Mouse (Mus musculus) bone marrow macrophage, adult 2 months (primary cell): ENCODE measurements around the gene Arhgap29. TPM values are rescaled to one million over a fixed set of nuclear protein-coding genes. Genes with fewer than 3 reads are reported as not detected.

Experiments used
- H3K27ac ChIP-seq: 2 replicates; pipeline ENCODE4 v1.5.1; 2012; ENCODE audit warnings: low read depth, low read length; ENCODE audit not compliant: insufficient read depth
- H3K4me1 ChIP-seq: 2 replicates; pipeline ENCODE4 v1.6.1; 2012; ENCODE audit warnings: low read length; ENCODE audit not compliant: control insufficient read depth, insufficient read depth
- H3K4me3 ChIP-seq: 2 replicates; pipeline ENCODE4 v1.5.1; 2012; ENCODE audit warnings: mild to moderate bottlenecking, low read length, moderate library complexity; ENCODE audit not compliant: insufficient read depth
- CTCF ChIP-seq: IDR thresholded peaks from 2 replicates; pipeline ENCODE4 v1.5.1; 2012; ENCODE audit warnings: low read depth, mild to moderate bottlenecking, low read length, moderate library complexity
- POLR2A ChIP-seq: IDR thresholded peaks from 2 replicates; pipeline ENCODE4 v1.6.1; 2012; ENCODE audit warnings: mild to moderate bottlenecking, low read depth, low read length, borderline replicate concordance
- polyA plus RNA-seq: library from polyadenylated mRNA; stranded (reverse); fragments of >200 nt; gene quantifications from 2 replicates; pipeline ENCODE4 v1.2.4, GENCODE M21; 2012; ENCODE audit not compliant: missing spikeins, insufficient read depth, insufficient read length

The Arhgap29 gene
- 0.60 and 1.1 TPM in 2 replicates for polyA plus RNA-seq

DNA sequence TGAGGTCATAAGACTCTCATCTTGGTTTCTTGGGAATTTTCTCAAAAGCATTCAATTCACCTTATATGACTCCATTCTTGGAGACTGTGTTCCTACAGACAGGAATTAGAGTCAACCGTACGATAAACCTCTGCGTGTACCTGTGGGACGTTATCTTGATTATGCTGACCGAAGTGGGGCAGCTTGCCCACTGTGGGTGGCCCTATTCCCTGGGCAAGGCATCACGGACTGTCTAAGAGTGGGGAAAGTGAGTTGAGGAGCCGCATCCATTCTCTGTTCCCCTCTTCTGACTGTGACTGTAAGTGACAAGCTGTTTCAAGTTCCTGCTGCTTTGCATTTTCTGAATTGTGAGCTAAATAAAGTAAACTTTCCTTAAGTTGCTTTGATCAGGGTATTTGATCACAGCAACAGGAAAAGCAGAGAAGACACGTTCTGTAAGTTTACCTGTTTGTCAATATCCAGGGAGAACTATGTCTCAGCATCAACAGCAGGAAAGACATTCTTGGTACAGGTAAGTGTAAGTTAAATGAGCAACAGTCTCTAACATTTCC is at the start of gene Arhgap29:
Arhgap29 (plus strand) TSS at position 501 of the 551 bp plus-strand sequence.
- Histone ChIP-seq H3K27ac (no peak within 1 kb of the TSS), H3K4me3 (peak within 1 kb of the TSS; percentile 54), H3K4me1 (0 out of 2 replicates have a peak, but pooled peaks cover 2% of the 10 kb centered on the region)
- TF ChIP-seq CTCF (no peak), POLR2A (no peak)

DNA sequence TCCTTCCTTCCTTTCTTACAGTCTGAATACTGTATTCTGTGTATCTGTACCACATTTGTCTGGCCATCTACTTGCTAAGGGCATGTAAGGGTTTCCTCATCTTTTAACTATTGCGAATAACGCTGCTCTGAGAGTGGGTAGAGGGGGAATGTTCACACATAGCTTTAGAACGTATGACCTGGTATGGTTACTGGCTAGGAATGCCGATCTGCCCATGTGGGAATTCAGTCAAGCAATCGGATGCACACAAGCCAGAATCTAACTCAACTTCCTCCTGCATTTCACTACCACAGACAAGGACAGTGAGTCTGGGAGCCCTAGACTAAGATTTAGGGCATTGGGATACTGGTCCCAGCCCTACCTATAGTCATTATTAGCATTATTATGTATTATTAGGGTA is 49.6 kb upstream of the Arhgap29 start:
- no peak overlapping the region for H3K27ac ChIP-seq
- H3K4me1 ChIP-seq = no peaks in the 10 kb centered on the region
- no peak for TF ChIP-seq POLR2A
- no peak for TF ChIP-seq CTCF
- H3K4me3 ChIP-seq = no peak overlapping the region

DNA sequence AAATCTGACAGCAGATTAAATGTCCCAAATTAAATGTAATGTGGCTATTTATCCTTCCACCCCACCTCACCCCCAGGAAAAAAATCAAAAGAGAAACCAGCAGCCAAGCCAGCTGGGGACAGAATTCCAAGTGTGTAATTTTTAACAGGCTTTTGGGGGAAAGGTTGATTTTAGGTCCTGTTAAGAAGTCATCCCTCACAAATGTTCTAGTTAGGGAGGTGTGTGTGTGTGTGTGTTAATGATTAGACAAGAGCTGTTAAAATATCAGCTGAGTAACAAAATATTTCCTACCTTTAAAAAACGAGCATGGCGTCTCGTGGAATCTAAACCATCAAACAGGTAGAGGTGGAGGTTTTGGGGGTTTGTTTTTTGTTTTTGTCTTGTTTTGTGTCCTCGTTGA is 49.1 kb upstream of the Arhgap29 start:
- TF ChIP-seq CTCF = no peak
- TF ChIP-seq POLR2A = no peak
- H3K4me1 ChIP-seq = no peaks in the 10 kb centered on the region
- no peak overlapping the region for H3K4me3 ChIP-seq
- no peak overlapping the region for H3K27ac ChIP-seq

DNA sequence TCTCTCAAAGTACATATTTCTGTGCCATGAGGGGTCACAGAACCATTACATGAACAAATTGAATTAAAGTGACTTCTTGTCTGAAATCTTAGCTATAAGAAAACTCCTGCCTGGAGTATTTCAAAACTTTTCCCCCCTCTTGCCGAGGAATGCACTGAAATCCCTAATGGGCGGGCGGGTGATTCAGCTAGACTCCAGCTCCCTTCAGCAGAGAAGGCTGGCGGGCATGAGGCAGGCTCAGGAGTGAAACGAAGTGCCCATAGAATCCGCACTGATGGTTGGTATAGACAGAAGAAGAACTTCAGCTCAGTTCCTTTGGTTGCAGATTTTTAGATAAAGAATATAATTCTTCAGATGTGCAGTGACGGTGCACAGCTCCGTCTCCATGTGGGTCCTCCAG is 48.6 kb upstream of the Arhgap29 start:
- no peaks in the 10 kb centered on the region for H3K4me1 ChIP-seq
- TF ChIP-seq POLR2A (no peak), CTCF (no peak)
- no peak overlapping the region for H3K4me3 ChIP-seq
- H3K27ac ChIP-seq = no peak overlapping the region

DNA sequence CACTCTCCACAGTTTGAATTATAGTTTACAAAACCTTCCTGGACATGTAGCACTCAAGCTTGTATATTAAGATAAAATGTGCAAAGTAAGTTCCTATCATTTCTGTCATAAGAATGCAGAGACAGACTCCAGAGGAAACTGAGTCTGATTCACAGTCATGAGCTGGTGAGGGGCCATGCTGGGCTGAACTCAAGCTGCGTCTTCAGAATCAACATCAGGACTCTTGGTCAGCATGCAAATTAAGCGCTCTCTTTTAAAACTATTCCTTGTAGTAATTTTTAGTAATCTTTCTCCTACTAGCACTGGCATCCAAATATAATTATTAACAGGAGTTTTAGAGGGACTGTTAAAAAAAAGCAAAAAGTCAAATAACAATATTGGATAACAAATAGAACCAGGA is 47.9 kb upstream of the Arhgap29 start:
- H3K4me3 ChIP-seq = no peak overlapping the region
- H3K4me1 ChIP-seq = no peaks in the 10 kb centered on the region
- no peak overlapping the region for H3K27ac ChIP-seq
- TF ChIP-seq CTCF = no peak
- TF ChIP-seq POLR2A = no peak

DNA sequence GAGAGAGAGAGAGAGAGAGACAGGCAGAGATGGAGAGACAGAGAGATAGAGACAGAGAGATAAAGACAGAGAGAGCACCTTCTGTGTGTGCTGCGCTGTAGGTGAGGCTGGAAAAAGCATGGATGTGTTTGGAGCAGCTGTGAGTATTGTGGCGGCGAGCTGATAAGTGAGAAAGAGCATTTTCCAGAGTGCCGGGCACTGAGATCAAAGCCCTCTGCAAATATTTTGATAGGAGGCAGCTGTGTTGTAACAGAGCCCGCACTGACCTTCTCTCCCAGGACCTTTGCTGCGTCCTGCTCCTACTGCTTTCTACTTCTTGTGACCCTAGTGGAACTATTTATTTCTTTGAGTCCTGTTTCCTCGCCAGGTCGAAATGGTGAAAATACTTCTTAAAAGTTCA is 45.7 kb upstream of the Arhgap29 start:
- no peak for TF ChIP-seq POLR2A
- TF ChIP-seq CTCF = no peak
- Histone ChIP-seq H3K4me3 (no peak overlapping the region), H3K27ac (no peak overlapping the region), H3K4me1 (no peaks in the 10 kb centered on the region)

DNA sequence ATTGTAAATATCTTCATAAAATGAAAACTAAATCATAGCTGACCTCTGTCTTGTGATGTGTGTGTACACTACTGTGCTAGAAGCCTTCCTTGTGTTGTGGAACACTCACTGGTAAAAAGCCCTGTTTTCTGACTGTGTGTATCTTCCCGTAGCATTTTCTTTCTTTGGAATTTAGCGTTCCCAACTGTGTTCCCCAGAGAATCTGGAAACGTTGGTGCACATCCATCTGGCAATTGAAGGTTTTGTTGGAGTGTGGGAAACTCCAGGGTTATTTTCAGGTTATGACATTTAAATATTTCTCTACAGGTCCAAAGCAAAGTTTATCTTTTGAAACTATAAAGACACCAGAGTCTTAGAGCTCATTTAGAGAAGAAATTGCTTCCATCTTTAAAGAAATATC is 43.2 kb upstream of the Arhgap29 start:
- Histone ChIP-seq H3K4me1 (no peaks in the 10 kb centered on the region), H3K27ac (no peak overlapping the region), H3K4me3 (no peak overlapping the region)
- TF ChIP-seq CTCF = no peak
- TF ChIP-seq POLR2A = no peak

DNA sequence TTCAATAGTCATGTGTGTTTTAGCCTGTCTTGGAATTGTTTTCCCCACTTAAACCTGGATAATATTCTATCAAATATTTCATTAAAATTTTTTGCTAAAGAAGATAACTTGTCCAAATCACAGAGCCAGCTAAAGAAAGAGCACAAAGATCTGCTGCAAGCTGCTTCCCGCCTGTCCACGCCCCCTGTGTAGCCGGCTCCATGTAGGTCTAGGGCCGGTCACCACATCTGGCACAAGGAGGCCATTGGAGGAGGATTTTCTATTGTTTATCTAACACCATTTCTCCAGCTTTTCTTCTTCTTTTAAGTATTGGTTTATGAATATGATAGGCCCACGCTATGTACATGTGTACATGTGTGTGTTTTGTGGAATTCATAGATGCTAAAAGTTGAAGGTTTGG is 38.9 kb upstream of the Arhgap29 start:
- no peaks in the 10 kb centered on the region for H3K4me1 ChIP-seq
- no peak overlapping the region for H3K27ac ChIP-seq
- no peak for TF ChIP-seq CTCF
- no peak for TF ChIP-seq POLR2A
- H3K4me3 ChIP-seq = no peak overlapping the region

DNA sequence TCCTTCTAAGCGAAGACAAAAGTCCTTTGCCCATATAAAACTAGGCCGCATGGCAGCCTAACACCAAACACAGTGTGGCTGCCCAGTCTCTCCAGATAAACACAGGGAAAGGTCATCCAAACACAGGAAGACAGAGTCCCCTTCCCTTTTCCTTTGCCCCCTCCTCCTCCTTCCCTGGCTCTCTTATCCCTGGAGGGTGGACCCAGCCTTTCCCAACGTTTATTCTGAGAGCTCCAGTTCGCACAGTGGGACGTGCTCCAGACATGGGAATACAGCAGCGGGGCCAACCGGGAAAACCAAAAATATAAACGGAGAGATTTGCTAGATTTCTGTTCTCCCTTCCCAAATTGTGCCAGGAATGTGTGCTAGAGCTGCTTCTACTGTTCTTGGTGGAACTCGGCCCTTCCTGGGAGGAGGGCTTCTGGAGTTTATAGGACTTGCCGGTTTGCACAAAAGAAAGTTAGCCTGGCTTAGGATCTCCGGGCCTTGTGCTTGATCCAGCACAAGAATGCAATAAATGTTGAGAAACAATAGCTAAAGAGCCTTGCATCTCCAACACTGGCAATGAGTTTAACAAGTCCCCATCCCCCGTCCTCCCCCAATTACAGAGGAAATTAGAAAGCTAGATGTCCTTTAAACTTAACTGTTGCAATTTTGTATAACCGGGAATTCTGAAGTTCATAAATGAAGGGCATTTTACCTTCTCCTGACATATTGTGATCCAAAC is 37.7 kb upstream of the Arhgap29 start:
- H3K4me1 ChIP-seq = no peaks in the 10 kb centered on the region
- H3K4me3 ChIP-seq = no peak overlapping the region
- H3K27ac ChIP-seq = no peak overlapping the region
- no peak for TF ChIP-seq CTCF
- TF ChIP-seq POLR2A = no peak

DNA sequence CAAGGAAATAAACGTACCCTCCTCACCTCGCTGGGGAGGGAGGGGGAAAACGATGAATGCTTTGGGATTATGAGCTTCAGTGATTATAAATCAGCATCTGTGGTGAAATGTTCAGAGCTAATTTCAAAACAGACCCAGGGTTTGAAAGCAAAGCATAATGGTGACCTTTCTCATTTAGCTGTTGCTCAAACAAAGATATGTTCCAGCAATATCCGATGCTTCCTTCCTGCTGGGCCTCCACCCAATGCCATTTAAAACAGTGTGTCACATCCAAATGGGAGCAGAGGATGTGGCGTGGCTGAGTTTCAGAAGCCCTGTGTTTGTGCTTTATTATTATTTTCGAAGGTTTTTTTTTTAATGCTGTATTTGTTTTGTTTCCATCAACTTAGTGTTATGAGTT is 37.1 kb upstream of the Arhgap29 start:
- Histone ChIP-seq H3K27ac (no peak overlapping the region), H3K4me3 (no peak overlapping the region), H3K4me1 (no peaks in the 10 kb centered on the region)
- TF ChIP-seq CTCF (no peak), POLR2A (no peak)
